Mouse (Mus musculus): ENCODE results near the gene Ears2. TPM values are rescaled to one million over a fixed set of nuclear protein-coding genes. Genes with fewer than 3 reads are reported as not detected.
A peak's percentile ranks its signal among the peaks of the same experiment; 100 is the strongest.

Gene Ears2
- polyA plus RNA-seq, 1 experiment = 10.8 TPM

DNA sequence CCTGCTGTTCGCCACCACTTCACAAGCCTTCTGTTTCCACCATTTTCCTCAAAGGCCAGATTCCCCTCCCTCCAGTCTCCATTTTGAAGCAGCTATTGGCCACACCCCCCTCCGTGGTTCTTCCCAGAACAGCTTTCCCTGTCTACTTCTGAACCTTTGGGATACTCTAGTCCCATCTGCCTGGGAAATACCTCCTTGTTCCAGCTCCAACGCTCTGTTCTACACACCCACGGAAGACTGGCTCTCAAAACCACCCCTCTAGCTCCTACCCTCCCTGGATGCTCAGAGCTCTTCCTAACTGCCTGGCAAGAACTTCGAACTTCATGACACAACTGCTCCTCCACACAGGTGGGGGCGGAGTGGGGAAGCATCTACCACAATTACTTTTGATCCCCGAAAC is 48.1 kb downstream of the Ears2 start:
- Histone ChIP-seq H3ac (ENCODE audit: control insufficient read depth, insufficient read length) (no peak overlapping the region), H3K79me2 (ENCODE audit: control insufficient read depth, insufficient read depth) (peaks cover 50% of the 10 kb centered on the region), H3K36me3 (ENCODE audit: control insufficient read depth, insufficient read depth) (no peaks in the 10 kb centered on the region), H3K4me2 (ENCODE audit: low read depth) (peak overlapping the region; percentile 97), H3K4me3 (peak overlapping the region; percentile 65), H3K27me3 (ENCODE audit: control insufficient read depth, insufficient read depth, insufficient read length) (no peaks in the 10 kb centered on the region)
- TF ChIP-seq E2F4 (IDR thresholded peaks at IDR 0.05; ENCODE audit: insufficient read depth) = no peak
- TF ChIP-seq USF1 (IDR thresholded peaks at IDR 0.05; ENCODE audit: low read depth) = no peak

DNA sequence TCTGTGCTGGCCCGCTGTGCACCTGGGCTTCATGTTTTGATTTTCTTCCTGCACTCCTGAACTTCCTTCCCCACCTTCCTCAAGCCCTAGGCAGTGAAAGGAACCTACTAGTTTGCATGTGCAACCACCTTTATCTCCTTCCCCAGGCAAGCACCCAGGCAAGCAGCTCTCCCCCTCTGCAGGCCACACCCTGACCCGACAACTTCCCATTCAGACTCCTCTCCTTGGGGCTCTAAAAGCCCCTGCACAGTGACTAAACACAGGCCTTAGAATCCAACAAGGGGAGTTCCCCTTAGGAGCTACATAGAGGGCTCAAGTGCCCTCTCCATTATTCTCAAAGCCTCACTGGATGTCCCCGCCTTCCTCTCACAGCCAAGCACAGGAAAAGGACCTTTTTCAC is 48.8 kb downstream of the Ears2 start:
- Histone ChIP-seq H3K4me2 (ENCODE audit: low read depth) (peak overlapping the region; percentile 97), H3ac (ENCODE audit: control insufficient read depth, insufficient read length) (no peak overlapping the region), H3K36me3 (ENCODE audit: control insufficient read depth, insufficient read depth) (no peaks in the 10 kb centered on the region), H3K79me2 (ENCODE audit: control insufficient read depth, insufficient read depth) (peaks cover 58% of the 10 kb centered on the region), H3K4me3 (no peak overlapping the region), H3K27me3 (ENCODE audit: control insufficient read depth, insufficient read depth, insufficient read length) (no peaks in the 10 kb centered on the region)
- no peak for TF ChIP-seq REST (IDR thresholded peaks at IDR 0.05; ENCODE audit: insufficient read depth, insufficient read length)
- TF ChIP-seq E2F4 (IDR thresholded peaks at IDR 0.05; ENCODE audit: insufficient read depth) = no peak
- TF ChIP-seq MYOD1 (IDR thresholded peaks at IDR 0.05; ENCODE audit: control insufficient read depth in 1 of 3, insufficient read length in 2 of 3, low read depth in 2 of 3) = no peak
- TF ChIP-seq MYOG (IDR thresholded peaks at IDR 0.05; ENCODE audit: control insufficient read depth in 1 of 3, insufficient read depth in 1 of 3, insufficient read length in 2 of 3, low read depth in 2 of 3) = no peak
- no peak for TF ChIP-seq POLR2AphosphoS2 (IDR thresholded peaks at IDR 0.05; ENCODE audit: insufficient read length, low read depth)
- no peak for TF ChIP-seq SRF (IDR thresholded peaks at IDR 0.05; ENCODE audit: control insufficient read depth, insufficient read length, low read depth)
- TF ChIP-seq TCF3 (IDR thresholded peaks at IDR 0.05; ENCODE audit: insufficient read length, low read depth) = no peak
- TF ChIP-seq CEBPB (IDR thresholded peaks at IDR 0.05; ENCODE audit: insufficient read depth, poor library complexity, severe bottlenecking) = no peak
- TF ChIP-seq TCF12 (IDR thresholded peaks at IDR 0.05; ENCODE audit: insufficient read depth, poor library complexity, severe bottlenecking) = no peak
- no peak for TF ChIP-seq MAX (IDR thresholded peaks at IDR 0.05; ENCODE audit: low read depth)
- no peak for TF ChIP-seq POLR2A (IDR thresholded peaks at IDR 0.05; ENCODE audit: insufficient read length, low read depth)

DNA sequence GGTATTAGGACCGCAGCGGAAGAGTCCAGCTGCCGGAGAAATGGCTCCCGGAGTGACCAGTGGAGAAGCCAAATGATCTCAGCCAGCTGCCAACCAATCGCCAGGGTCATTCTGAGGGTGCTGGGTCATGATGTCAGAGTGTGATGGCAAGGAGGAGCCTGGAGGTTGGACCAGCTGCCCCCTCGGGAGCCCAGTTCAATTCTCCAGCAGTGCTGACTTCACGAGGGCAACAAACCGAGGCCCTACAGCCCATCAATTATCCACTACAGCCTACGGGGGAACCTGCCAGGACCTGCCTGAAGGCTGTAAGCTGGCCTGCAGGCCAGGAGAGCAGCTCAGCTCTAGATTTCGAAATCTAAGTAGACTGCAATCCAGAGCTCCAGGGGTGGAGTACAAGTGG is 51.3 kb downstream of the Ears2 start:
- Histone ChIP-seq H3K79me2 (ENCODE audit: control insufficient read depth, insufficient read depth) (peaks cover 68% of the 10 kb centered on the region), H3K4me3 (peak overlapping the region; percentile 17), H3K27me3 (ENCODE audit: control insufficient read depth, insufficient read depth, insufficient read length) (no peaks in the 10 kb centered on the region), H3K4me2 (ENCODE audit: low read depth) (peak overlapping the region; percentile 99), H3ac (ENCODE audit: control insufficient read depth, insufficient read length) (no peak overlapping the region), H3K36me3 (ENCODE audit: control insufficient read depth, insufficient read depth) (no peaks in the 10 kb centered on the region)
- TF ChIP-seq SRF (IDR thresholded peaks at IDR 0.05; ENCODE audit: control insufficient read depth, insufficient read length, low read depth) (no peak), MYOG (IDR thresholded peaks at IDR 0.05; ENCODE audit: control insufficient read depth in 1 of 3, insufficient read depth in 1 of 3, insufficient read length in 2 of 3, low read depth in 2 of 3) (peak in 1 of 3 experiments; percentile 27)

DNA sequence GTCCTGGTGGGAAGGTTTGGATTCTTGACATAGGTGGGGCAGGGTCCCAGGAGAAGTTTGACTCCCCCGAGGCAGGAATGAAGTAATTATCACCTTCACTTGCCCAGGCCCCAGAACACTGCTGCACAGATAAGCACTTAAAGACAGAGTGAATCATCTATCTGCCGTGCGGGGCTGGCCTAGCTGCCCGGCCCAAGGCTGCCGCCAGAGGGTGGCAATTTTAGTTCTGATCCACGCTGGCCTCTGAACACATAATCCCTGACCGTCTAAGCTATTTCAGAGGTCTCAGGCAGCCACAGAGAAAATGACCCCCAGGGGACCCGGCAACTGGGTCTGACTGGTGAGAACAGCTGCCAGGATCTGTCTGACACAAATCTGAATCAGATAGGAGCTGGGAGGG is 52.0 kb downstream of the Ears2 start:
- H3K4me2 ChIP-seq (ENCODE audit: low read depth) = peak overlapping the region; percentile 99
- peak overlapping the region; percentile 17 for H3K4me3 ChIP-seq

DNA sequence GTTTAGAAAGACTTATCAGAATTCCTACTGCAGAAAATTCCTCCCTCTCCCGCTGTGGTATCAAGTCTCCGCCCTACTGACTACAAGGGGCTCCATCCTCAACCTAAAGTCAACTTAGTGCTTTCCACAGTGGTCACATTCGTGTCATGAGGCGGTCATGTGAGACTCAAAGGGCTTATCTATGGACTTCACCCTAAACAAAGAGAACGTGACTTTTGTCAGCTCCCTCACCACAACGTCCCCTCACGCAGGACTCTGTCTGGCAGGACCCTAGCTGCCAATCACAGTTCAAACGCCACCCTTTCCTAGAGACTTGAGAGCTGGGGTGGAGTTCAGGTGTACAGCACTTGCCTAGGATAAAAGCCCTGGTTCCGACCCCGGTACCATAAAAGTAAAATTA is 54.1 kb downstream of the Ears2 start:
- Histone ChIP-seq H3K36me3 (ENCODE audit: control insufficient read depth, insufficient read depth) (no peaks in the 10 kb centered on the region), H3K4me2 (ENCODE audit: low read depth) (no peak overlapping the region), H3ac (ENCODE audit: control insufficient read depth, insufficient read length) (no peak overlapping the region), H3K27me3 (ENCODE audit: control insufficient read depth, insufficient read depth, insufficient read length) (no peaks in the 10 kb centered on the region), H3K79me2 (ENCODE audit: control insufficient read depth, insufficient read depth) (peaks cover 47% of the 10 kb centered on the region), H3K4me3 (no peak overlapping the region)
- TF ChIP-seq CEBPB (IDR thresholded peaks at IDR 0.05; ENCODE audit: insufficient read depth, poor library complexity, severe bottlenecking) (no peak), POLR2A (IDR thresholded peaks at IDR 0.05; ENCODE audit: insufficient read length, low read depth) (no peak), TCF12 (IDR thresholded peaks at IDR 0.05; ENCODE audit: insufficient read depth, poor library complexity, severe bottlenecking) (no peak), TCF3 (IDR thresholded peaks at IDR 0.05; ENCODE audit: insufficient read length, low read depth) (no peak), MAX (IDR thresholded peaks at IDR 0.05; ENCODE audit: low read depth) (no peak), E2F4 (IDR thresholded peaks at IDR 0.05; ENCODE audit: insufficient read depth) (no peak), USF1 (IDR thresholded peaks at IDR 0.05; ENCODE audit: low read depth) (no peak), MYOD1 (IDR thresholded peaks at IDR 0.05; ENCODE audit: control insufficient read depth in 1 of 3, insufficient read length in 2 of 3, low read depth in 2 of 3) (no peak), REST (IDR thresholded peaks at IDR 0.05; ENCODE audit: insufficient read depth, insufficient read length) (no peak), POLR2AphosphoS2 (IDR thresholded peaks at IDR 0.05; ENCODE audit: insufficient read length, low read depth) (no peak), SRF (IDR thresholded peaks at IDR 0.05; ENCODE audit: control insufficient read depth, insufficient read length, low read depth) (no peak), MYOG (IDR thresholded peaks at IDR 0.05; ENCODE audit: control insufficient read depth in 1 of 3, insufficient read depth in 1 of 3, insufficient read length in 2 of 3, low read depth in 2 of 3) (no peak)

More for the DNA sequence above, 52.0 kb downstream of the Ears2 start:
- Histone ChIP-seq H3K79me2 (ENCODE audit: control insufficient read depth, insufficient read depth) (peaks cover 63% of the 10 kb centered on the region), H3K27me3 (ENCODE audit: control insufficient read depth, insufficient read depth, insufficient read length) (no peaks in the 10 kb centered on the region), H3ac (ENCODE audit: control insufficient read depth, insufficient read length) (no peak overlapping the region), H3K36me3 (ENCODE audit: control insufficient read depth, insufficient read depth) (no peaks in the 10 kb centered on the region)
- peak in 1 of 3 experiments; percentile 33 for TF ChIP-seq MYOG (IDR thresholded peaks at IDR 0.05; ENCODE audit: control insufficient read depth in 1 of 3, insufficient read depth in 1 of 3, insufficient read length in 2 of 3, low read depth in 2 of 3)
- TF ChIP-seq SRF (IDR thresholded peaks at IDR 0.05; ENCODE audit: control insufficient read depth, insufficient read length, low read depth) = no peak
- TF ChIP-seq E2F4 (IDR thresholded peaks at IDR 0.05; ENCODE audit: insufficient read depth) = no peak
- TF ChIP-seq MYOD1 (IDR thresholded peaks at IDR 0.05; ENCODE audit: control insufficient read depth in 1 of 3, insufficient read length in 2 of 3, low read depth in 2 of 3) = peak in 2 of 3 experiments; percentile 78 to 80
- TF ChIP-seq TCF12 (IDR thresholded peaks at IDR 0.05; ENCODE audit: insufficient read depth, poor library complexity, severe bottlenecking) = peak; percentile 27
